Mouse (Mus musculus): ENCODE results near the gene Sgpl1.

GRCm38 (mm10) chr10:61124462-61124861, 23.0 kb downstream of the Sgpl1 start:
- TF ChIP-seq GATA1 (IDR thresholded peaks at IDR 0.05; ENCODE audit: low read length): no peak; the same call in 1 of the 2 replicates
- no peak for TF ChIP-seq TAL1 (IDR thresholded peaks at IDR 0.05; ENCODE audit: low read length)

Measured in erythroblast, embryonic 14.5 days (primary cell).